Mouse (Mus musculus) cortical plate, adult 2 months (tissue): ENCODE data around the gene Nudt21.

Source experiments
- CTCF ChIP-seq: fragments of 200-500 bp; IDR thresholded peaks from 2 replicates; pipeline ENCODE4 v1.5.1; 2011; ENCODE audit warnings: mild to moderate bottlenecking, control low read depth, low read length; ENCODE audit not compliant: insufficient read depth; ENCODE audit errors: extremely low read depth
- POLR2A ChIP-seq: fragments of 200-500 bp; IDR thresholded peaks from 2 replicates; pipeline ENCODE4 v1.6.1; 2011; ENCODE audit warnings: mild to moderate bottlenecking, low read length, control low read depth; ENCODE audit not compliant: insufficient read depth; ENCODE audit errors: extremely low read depth

- no peak for TF ChIP-seq CTCF
- no peak for TF ChIP-seq POLR2A
Measured at GRCm38 (mm10) chr8:94023916-94024315, 12.9 kb downstream of the Nudt21 start.
